Mouse (Mus musculus): ENCODE data around the gene Ipo11.

- TF ChIP-seq CTCF (IDR thresholded peaks at IDR 0.05; ENCODE audit: borderline replicate concordance, control insufficient read depth, extremely low read depth, insufficient read depth, low read length, poor library complexity) (no peak), POLR2A (IDR thresholded peaks at IDR 0.05; ENCODE audit: control insufficient read depth, extremely low read depth, insufficient read depth, low read length, poor library complexity) (no peak)
Measured at GRCm38 (mm10) chr13:106823121-106823874, 113.5 kb downstream of the Ipo11 start.

Measured in thymus, adult 2 months (tissue).